Mouse (Mus musculus): ENCODE data around the gene Tlr5.

The Tlr5 gene

GRCm38 (mm10) chr1:182991002-182991778 is 36.6 kb downstream of the Tlr5 start:
- DNase-seq, result peak; percentile 77

All from kidney, postnatal 14 days (tissue).